Mouse (Mus musculus): Measurements from ENCODE around the gene 1700056E22Rik.

DNA sequence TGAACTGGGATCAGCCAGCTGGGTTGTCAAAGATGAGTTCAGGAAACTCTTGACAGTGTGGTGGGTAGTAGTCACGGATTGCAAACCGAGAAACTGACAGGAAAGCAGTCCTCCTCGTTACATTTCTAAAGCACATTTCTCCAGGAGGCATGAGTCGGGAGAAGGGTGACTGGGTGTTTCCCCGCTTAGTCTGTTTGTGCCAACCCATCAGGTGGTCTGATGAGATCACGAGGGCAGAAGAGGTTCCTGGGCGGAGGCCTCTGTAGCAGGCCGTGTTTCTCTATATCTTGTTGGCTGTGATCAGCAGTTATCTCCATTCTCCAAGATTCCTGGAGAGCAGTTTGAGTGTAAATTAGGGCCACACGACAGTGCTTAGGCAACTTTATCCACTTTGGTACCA lies 8.6 kb upstream of the 1700056E22Rik start:
- TF ChIP-seq GATA1 (IDR thresholded peaks at IDR 0.05; ENCODE audit: low read length) (no peak), TAL1 (IDR thresholded peaks at IDR 0.05; ENCODE audit: low read length) (no peak)

Data from erythroblast, embryonic 14.5 days (primary cell).